Mouse (Mus musculus): Measurements from ENCODE around the gene Cgnl1. TPM values are rescaled to one million over a fixed set of nuclear protein-coding genes. Genes with fewer than 3 reads are reported as not detected.

Gene Cgnl1
- total RNA-seq, 2 experiments from 2014 or later, result not detected

DNA sequence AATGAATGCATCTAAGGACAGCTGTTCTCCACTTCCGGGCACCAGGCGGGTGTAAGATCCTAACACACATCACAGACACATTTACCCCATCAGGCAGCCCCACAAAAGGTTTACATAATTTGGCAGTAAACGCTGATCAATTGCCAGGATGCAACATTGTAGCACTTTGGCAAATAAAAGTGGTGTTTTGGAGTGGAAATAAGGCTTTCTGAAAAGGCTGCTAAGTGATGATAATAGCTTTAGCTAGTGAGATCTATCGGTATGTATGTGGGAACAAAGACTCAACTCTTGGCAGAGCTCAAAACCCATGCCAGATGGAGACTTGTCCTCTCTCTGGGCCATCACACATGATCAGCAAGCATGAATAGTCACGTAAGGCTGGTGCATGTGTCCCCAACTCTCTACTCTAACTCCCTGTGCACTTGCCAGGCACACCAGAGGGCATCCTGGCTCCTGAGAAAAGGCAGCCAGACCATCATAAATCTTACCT is 42.5 kb downstream of the Cgnl1 start:
- ATAC-seq (replicated peaks; ENCODE audit: poor library complexity, severe bottlenecking), result no peak

GRCm38 (mm10) chr9:71727233-71727632 is 44.2 kb downstream of the Cgnl1 start:
- ATAC-seq (replicated peaks; ENCODE audit: poor library complexity, severe bottlenecking), result no peak

GRCm38 (mm10) chr9:71726121-71726520 is 45.3 kb downstream of the Cgnl1 start:
- no peak for ATAC-seq (replicated peaks; ENCODE audit: poor library complexity, severe bottlenecking)

- no peak for ATAC-seq (replicated peaks; ENCODE audit: poor library complexity, severe bottlenecking)
These were observed 49.0 kb downstream of the Cgnl1 start for GRCm38 (mm10) chr9:71722366-71722765.

DNA sequence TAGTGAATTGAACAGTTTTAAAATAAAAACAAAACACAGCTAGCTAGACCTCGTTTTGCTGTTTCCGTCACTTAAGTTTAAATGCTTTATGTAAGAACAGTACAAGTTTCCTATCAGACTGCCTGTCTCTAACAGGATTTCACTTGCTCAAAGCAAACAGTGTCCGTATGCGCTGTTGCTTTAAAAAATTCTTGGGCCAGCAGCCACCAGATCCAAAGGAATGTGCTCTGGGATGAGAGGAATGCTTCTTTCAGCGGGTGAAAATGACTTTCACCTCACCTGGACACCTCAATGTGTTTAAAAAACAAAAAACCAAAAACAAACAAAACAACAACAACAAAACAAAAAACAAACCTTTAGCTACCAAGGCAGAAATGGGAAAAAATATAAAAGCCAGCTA is 54.4 kb downstream of the Cgnl1 start:
- ATAC-seq (replicated peaks; ENCODE audit: poor library complexity, severe bottlenecking), result no peak

DNA sequence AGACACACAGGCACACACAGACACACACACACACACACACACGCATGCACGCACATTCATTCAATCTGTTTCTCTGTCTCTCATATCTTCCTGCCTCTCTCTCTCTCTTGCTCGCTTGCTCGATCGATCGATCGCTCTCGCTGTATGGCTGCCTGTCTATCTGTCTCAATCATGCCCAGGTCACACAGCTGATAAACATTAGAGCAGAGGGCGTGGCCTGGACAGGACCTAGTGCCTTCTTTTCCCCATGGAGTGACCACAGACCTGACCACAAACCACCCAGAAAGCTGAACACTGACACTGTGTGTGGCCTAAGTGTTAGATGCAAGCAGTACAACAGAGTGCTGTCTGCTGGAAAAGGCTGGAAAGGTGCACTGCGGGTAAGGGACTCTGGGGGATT is 60.6 kb downstream of the Cgnl1 start:
- ATAC-seq (replicated peaks; ENCODE audit: poor library complexity, severe bottlenecking), result peak; percentile 27; the same call in 1 of the 2 replicates

GRCm38 (mm10) chr9:71709199-71709598 is 62.2 kb downstream of the Cgnl1 start:
- ATAC-seq (replicated peaks; ENCODE audit: poor library complexity, severe bottlenecking), result no peak

GRCm38 (mm10) chr9:71707989-71708388 is 63.4 kb downstream of the Cgnl1 start:
- no peak for ATAC-seq (replicated peaks; ENCODE audit: poor library complexity, severe bottlenecking)

DNA sequence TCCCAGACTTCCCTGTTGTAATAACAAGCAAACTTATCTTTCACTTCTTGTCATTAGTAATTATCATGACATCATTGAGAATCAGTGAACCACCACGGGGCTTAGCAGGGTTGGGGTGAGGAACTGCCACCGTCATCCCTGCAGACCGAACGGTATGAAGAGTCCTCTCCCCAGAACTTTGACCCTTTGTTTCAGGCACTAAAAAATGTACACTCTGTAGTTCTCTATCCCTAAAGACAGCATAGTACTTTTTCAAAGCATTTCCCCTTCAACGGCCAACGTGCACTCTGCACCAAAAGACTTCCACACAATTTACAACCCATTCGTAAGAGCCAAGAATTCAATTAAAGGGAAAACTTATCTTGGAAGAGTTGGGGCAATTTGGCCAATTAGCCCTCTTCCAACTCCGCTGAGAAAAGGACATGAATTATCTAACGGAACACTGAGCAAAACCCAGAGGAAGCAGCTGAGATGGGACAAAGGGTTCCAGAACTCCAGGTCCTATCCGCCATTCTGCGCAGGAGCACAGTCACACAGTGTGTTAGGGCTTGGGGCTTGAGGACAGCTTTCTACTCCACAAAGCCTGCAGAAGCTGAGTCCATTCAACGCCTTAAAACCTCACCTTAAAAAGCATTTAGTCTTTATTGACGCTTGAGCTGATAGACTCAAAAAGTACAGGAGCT is 66.9 kb downstream of the Cgnl1 start:
- no peak for ATAC-seq (replicated peaks; ENCODE audit: poor library complexity, severe bottlenecking)

DNA sequence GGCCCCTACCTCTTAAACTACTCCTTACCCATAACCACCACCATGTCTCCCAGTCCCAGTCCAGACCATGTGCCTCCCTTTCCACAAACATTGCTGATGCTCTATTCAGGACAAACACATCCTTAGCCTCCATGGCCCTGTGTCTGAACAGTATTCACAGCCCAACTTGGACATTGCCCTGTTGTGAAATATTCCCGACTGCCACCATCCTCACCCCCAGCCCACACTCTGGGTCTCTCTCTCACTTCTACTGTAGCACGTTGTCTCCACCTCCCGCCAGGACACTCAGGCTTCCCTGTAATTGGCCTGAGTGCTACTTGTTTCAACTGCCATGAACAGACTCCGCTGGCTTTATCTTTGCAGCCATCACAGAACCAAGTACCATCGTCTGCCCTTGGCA is 72.3 kb downstream of the Cgnl1 start:
- no peak for ATAC-seq (replicated peaks; ENCODE audit: poor library complexity, severe bottlenecking)

DNA sequence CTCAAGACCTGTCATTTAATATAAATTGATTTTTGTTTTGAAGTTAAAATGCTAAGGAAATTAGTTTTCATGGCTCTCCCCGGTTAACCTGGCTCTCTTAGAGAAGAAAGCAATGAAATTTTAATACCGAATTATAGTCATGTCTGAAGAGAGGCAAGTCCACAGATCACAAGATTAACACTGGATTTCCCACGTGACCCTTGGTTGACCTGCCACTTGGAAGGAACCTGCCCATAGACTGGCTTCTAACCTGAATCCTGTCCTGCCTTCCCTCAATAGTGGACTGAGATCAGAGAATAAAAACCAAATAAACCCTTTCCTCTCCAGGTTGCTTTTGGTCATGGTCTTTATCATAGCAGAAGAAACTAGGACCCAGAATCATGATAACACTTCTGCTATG is 73.3 kb downstream of the Cgnl1 start:
- ATAC-seq (replicated peaks; ENCODE audit: poor library complexity, severe bottlenecking), result no peak

- ATAC-seq (replicated peaks; ENCODE audit: poor library complexity, severe bottlenecking), result no peak
These were observed 74.2 kb downstream of the Cgnl1 start for GRCm38 (mm10) chr9:71697189-71697588.

GRCm38 (mm10) chr9:71696762-71697161 is 74.6 kb downstream of the Cgnl1 start:
- ATAC-seq (replicated peaks; ENCODE audit: poor library complexity, severe bottlenecking), result no peak

- ATAC-seq (replicated peaks; ENCODE audit: poor library complexity, severe bottlenecking), result peak; percentile 70
These were observed 76.3 kb downstream of the Cgnl1 start for GRCm38 (mm10) chr9:71695133-71695532.

- ATAC-seq (replicated peaks; ENCODE audit: poor library complexity, severe bottlenecking), result 0 out of 2 replicates have a peak, but pooled peaks have one; percentile 20
These were observed 77.2 kb downstream of the Cgnl1 start for GRCm38 (mm10) chr9:71694223-71694622.

- ATAC-seq (replicated peaks; ENCODE audit: poor library complexity, severe bottlenecking), result no peak
These were observed 77.6 kb downstream of the Cgnl1 start for GRCm38 (mm10) chr9:71693771-71694170.

- no peak for ATAC-seq (replicated peaks; ENCODE audit: poor library complexity, severe bottlenecking)
These were observed 79.2 kb downstream of the Cgnl1 start for GRCm38 (mm10) chr9:71692165-71692564.

DNA sequence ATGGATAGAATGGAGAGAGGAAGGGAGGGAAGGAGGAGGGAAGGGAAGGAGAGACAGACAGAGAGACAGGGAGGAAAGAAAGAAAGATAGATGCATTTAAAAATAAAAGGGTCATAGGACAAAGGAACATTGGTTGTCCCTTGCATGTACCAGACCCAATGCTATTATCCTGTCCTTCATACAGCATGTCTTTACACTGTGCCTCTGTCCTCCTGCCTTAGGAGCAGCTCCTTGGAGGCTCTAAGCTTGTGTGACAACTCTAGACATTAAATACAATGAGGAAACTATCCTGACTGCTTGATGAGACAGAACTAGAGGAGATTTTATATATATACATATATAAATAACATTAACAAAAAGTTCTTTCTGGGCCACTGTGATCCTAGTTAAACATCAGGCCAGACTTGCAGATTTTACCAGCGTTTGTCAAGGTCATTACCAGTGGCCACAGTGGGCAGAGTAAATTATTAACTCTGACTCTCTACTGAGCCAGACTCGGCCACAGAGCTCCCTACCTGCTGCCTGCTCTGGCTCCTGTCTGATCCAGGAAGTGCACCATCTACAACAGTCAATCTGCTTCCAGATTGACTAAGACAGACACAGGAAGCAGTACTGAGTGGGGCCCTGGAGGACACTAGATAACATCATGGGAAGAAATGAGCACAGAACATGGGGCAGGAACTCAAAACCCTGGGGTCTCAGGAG is 81.9 kb downstream of the Cgnl1 start:
- ATAC-seq (replicated peaks; ENCODE audit: poor library complexity, severe bottlenecking), result no peak

GRCm38 (mm10) chr9:71686463-71686862 is 84.9 kb downstream of the Cgnl1 start:
- no peak for ATAC-seq (replicated peaks; ENCODE audit: poor library complexity, severe bottlenecking)

GRCm38 (mm10) chr9:71684772-71685171 is 86.6 kb downstream of the Cgnl1 start:
- no peak for ATAC-seq (replicated peaks; ENCODE audit: poor library complexity, severe bottlenecking)

- ATAC-seq (replicated peaks; ENCODE audit: poor library complexity, severe bottlenecking), result no peak
These were observed 91.0 kb downstream of the Cgnl1 start for GRCm38 (mm10) chr9:71680381-71680780.

Data from granulocyte monocyte progenitor cell, adult 5-6 weeks (primary cell).